Mouse (Mus musculus) thymus, adult 2 months (tissue): Measurements from ENCODE around the gene Calm3. TPM values are rescaled to one million over a fixed set of nuclear protein-coding genes. Genes with fewer than 3 reads are reported as not detected.

Experiments
- DNase-seq: peaks from one replicate; pipeline ENCODE4 v3.0.0; 2021
- H3K27ac ChIP-seq: fragments of 200-500 bp; 2 replicates; pipeline ENCODE4 v1.5.1; 2012; ENCODE audit warnings: low read length, control low read depth; ENCODE audit not compliant: control insufficient read depth, insufficient read depth
- H3K27me3 ChIP-seq: fragments of 200-500 bp; 2 replicates; pipeline ENCODE4 v1.6.1; 2012; ENCODE audit warnings: mild to moderate bottlenecking, low read length, moderate library complexity, mixed read lengths; ENCODE audit not compliant: control insufficient read depth, insufficient read depth
- H3K36me3 ChIP-seq: fragments of 200-500 bp; 2 replicates; pipeline ENCODE4 v1.6.1; 2012; ENCODE audit warnings: mild to moderate bottlenecking, low read length, moderate library complexity; ENCODE audit not compliant: control insufficient read depth, insufficient read depth
- H3K4me1 ChIP-seq: fragments of 200-500 bp; replicated peaks from 2 replicates; pipeline ENCODE4 v1.6.1; 2012; ENCODE audit warnings: low read length; ENCODE audit not compliant: control insufficient read depth, insufficient read depth
- H3K4me3 ChIP-seq: fragments of 200-500 bp; 2 replicates; pipeline ENCODE4 v1.5.1; 2012; ENCODE audit warnings: mild to moderate bottlenecking, low read length, control low read depth, moderate library complexity; ENCODE audit not compliant: control insufficient read depth, insufficient read depth
- CTCF ChIP-seq: fragments of 200-500 bp; IDR thresholded peaks from 2 replicates; pipeline ENCODE4 v1.5.1; 2012; ENCODE audit warnings: mild to moderate bottlenecking, control low read depth, low read length, moderate library complexity, borderline replicate concordance; ENCODE audit not compliant: control insufficient read depth, poor library complexity, insufficient read depth; ENCODE audit errors: extremely low read depth
- POLR2A ChIP-seq: fragments of 200-500 bp; IDR thresholded peaks from 2 replicates; pipeline ENCODE4 v1.6.1; 2012; ENCODE audit warnings: mild to moderate bottlenecking, low read length, control low read depth, moderate library complexity; ENCODE audit not compliant: control insufficient read depth, poor library complexity, insufficient read depth; ENCODE audit errors: extremely low read depth
- WGBS: fragments of 180-500 bp; shearing (Covaris S2); methylation state at CpG from one replicate; pipeline ENCODE4 v1.1.7; 2018; 5-methylcytosine and 5-hydroxymethylcytosine counted together
- polyA plus RNA-seq: library from polyadenylated mRNA; depleted of rRNA; stranded (reverse); fragments of >200 nt; gene quantifications from 2 replicates; pipeline ENCODE4 v1.2.3, GENCODE M21; 2012

Calm3 gene
- polyA plus RNA-seq, 1 experiment = 398 TPM

DNA sequence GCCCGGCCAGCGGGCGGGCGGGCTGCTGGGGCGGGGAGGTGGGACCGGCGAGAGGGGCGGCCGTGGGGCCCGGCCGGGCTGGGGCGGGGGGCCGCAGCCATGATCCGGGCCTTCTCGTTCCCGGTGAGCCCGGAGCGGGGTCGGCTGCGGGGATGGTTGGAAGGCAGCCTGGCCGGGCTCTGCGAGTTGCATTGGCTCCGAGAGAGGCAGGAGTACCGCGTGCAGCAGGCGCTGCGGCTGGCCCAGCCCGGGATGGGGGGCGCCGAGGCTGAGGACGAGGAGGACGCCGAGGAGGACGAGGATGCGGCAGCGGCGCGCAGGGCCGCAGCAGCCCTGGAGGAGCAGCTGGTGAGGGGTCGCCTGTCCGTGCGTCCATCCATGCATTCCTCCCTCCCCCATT, 48.6 kb downstream of the Calm3 start:
- peak overlapping the region; percentile 43 for H3K4me3 ChIP-seq
- DNase-seq = no peak
- H3K4me1 ChIP-seq = peaks cover 20% of the 10 kb centered on the region
- no peaks in the 10 kb centered on the region for H3K27me3 ChIP-seq
- TF ChIP-seq POLR2A (no peak), CTCF (no peak)
- peaks cover 18% of the 10 kb centered on the region for H3K36me3 ChIP-seq
- no peak overlapping the region for H3K27ac ChIP-seq
- under 1% methylated on average over 41 of the region's 42 CpGs for WGBS

DNA sequence AGATGAGACGGTGACA, 48.8 kb downstream of the Calm3 start, which contains the start of gene Dact3:
Gene Dact3, plus strand, starts transcription at position 8 of the 16 bp plus-strand sequence.
- TF ChIP-seq CTCF = no peak
- TF ChIP-seq POLR2A = no peak
- 0% methylated on average over 1 of the region's 1 CpGs for WGBS
- no peak within 1 kb of the TSS; the same call in 1 of the 2 replicates for H3K27ac ChIP-seq

GRCm38 (mm10) chr7:16874756-16875309, 49.1 kb downstream of the Calm3 start:
- under 1% methylated on average over 32 of the region's 33 CpGs for WGBS
- Histone ChIP-seq H3K27me3 (no peaks in the 10 kb centered on the region), H3K4me3 (0 out of 2 replicates have a peak overlapping the region, but pooled peaks have one; percentile 1), H3K36me3 (peaks cover 23% of the 10 kb centered on the region), H3K27ac (no peak overlapping the region), H3K4me1 (peaks cover 20% of the 10 kb centered on the region)
- DNase-seq = peak; percentile 97
- peak; percentile 50; the same call in 1 of the 2 replicates for TF ChIP-seq CTCF
- peak; percentile 49; the same call in 1 of the 2 replicates for TF ChIP-seq POLR2A

More for the DNA sequence above, 48.8 kb downstream of the Calm3 start, which contains the start of gene Dact3:
- Histone ChIP-seq H3K27me3 (no peaks in the 10 kb centered on the region), H3K4me3 (peak within 1 kb of the TSS; percentile 43), H3K36me3 (peaks cover 20% of the 10 kb centered on the region), H3K4me1 (peaks cover 20% of the 10 kb centered on the region)
- no peak for DNase-seq

DNA sequence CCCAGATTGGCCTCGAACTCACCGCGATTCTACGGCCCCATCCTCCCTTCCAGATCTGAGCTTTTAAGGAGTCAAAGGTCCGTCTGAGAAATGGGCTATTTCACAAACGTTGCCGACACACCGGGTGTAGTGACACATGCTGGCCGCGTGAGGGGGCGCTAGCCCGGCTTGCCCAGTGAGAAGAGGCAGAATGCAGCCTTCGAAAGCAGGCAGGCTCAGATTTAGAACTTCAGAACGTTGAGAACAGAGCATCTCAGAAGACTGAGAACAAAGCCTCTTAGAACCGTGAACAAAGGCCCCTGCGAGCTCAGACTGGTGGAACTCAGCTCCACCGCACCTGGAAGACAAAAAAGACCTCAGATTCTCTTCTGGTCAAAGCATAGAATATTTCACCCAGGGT, 49.7 kb downstream of the Calm3 start:
- H3K36me3 ChIP-seq = peaks cover 29% of the 10 kb centered on the region
- 2% methylated on average over 17 of the region's 17 CpGs for WGBS
- no peak overlapping the region; the same call in 1 of the 2 replicates for H3K27ac ChIP-seq
- no peaks in the 10 kb centered on the region for H3K27me3 ChIP-seq
- H3K4me1 ChIP-seq = peaks cover 20% of the 10 kb centered on the region
- peak; percentile 82 for DNase-seq
- no peak overlapping the region for H3K4me3 ChIP-seq
- TF ChIP-seq CTCF (peak; percentile 88), POLR2A (no peak)

- peaks cover 37% of the 10 kb centered on the region for H3K36me3 ChIP-seq
- no peak for DNase-seq
- H3K4me3 ChIP-seq = no peak overlapping the region
- no peaks in the 10 kb centered on the region for H3K27me3 ChIP-seq
- WGBS = 94% methylated on average over 4 of the region's 4 CpGs
- peaks cover 20% of the 10 kb centered on the region for H3K4me1 ChIP-seq
- H3K27ac ChIP-seq = no peak overlapping the region
- no peak for TF ChIP-seq CTCF
- no peak for TF ChIP-seq POLR2A
Observed at GRCm38 (mm10) chr7:16873392-16873791, 50.5 kb downstream of the Calm3 start.

GRCm38 (mm10) chr7:16872478-16872877, 51.4 kb downstream of the Calm3 start:
- H3K36me3 ChIP-seq = peaks cover 47% of the 10 kb centered on the region
- no peak overlapping the region for H3K27ac ChIP-seq
- no peak overlapping the region for H3K4me3 ChIP-seq
- 97% methylated on average over 9 of the region's 9 CpGs for WGBS
- H3K27me3 ChIP-seq = no peaks in the 10 kb centered on the region
- TF ChIP-seq CTCF (no peak), POLR2A (no peak)
- no peak for DNase-seq
- H3K4me1 ChIP-seq = peaks cover 20% of the 10 kb centered on the region

GRCm38 (mm10) chr7:16871600-16871999, 52.3 kb downstream of the Calm3 start:
- Histone ChIP-seq H3K4me3 (no peak overlapping the region), H3K36me3 (peaks cover 55% of the 10 kb centered on the region), H3K27me3 (no peaks in the 10 kb centered on the region), H3K4me1 (peaks cover 16% of the 10 kb centered on the region), H3K27ac (no peak overlapping the region)
- no peak for DNase-seq
- TF ChIP-seq CTCF (no peak), POLR2A (no peak)
- 96% methylated on average over 10 of the region's 10 CpGs for WGBS
